Mouse (Mus musculus) bone marrow, adult 2 months (tissue): ENCODE measurements around the gene Ddt.

Experiments used
- CTCF ChIP-seq: fragments of 200-500 bp; IDR thresholded peaks from 2 replicates; pipeline ENCODE4 v1.5.1; 2011; ENCODE audit warnings: low read length, control low read depth; ENCODE audit not compliant: control insufficient read depth, insufficient read depth
- POLR2A ChIP-seq: fragments of 200-500 bp; IDR thresholded peaks from 2 replicates; pipeline ENCODE4 v1.6.1; 2011; ENCODE audit warnings: low read depth, mild to moderate bottlenecking, control low read depth, low read length, borderline replicate concordance; ENCODE audit not compliant: control insufficient read depth

- no peak for TF ChIP-seq POLR2A
- TF ChIP-seq CTCF = no peak
These were observed 29.8 kb downstream of the Ddt start for GRCm38 (mm10) chr10:75743369-75743768.
